Mouse (Mus musculus) forelimb bud, embryonic 11.5 days (tissue): ENCODE measurements around the gene Sult5a1.
"Not testable (repeated sequence)": the region's sequence is repeated elsewhere in the genome, so short reads cannot be mapped to it uniquely, and the experiment has no call there.

Experiments used
- DNase-seq: peaks from one replicate; pipeline ENCODE4 v3.0.0-alpha.2; 2012; ENCODE audit warnings: low read depth, low spot score

The Sult5a1 gene

GRCm38 (mm10) chr8:123157888-123158465, at the start of gene Sult5a1:
Gene Sult5a1 (minus strand): TSS chr8:123158315.
- no peak for DNase-seq

- DNase-seq: no peak
These were observed 45.5 kb upstream of the Sult5a1 start for GRCm38 (mm10) chr8:123203571-123203970.

GRCm38 (mm10) chr8:123202288-123202687, 44.2 kb upstream of the Sult5a1 start:
- DNase-seq: peak; percentile 92

- DNase-seq: no peak
These were observed 41.7 kb upstream of the Sult5a1 start for GRCm38 (mm10) chr8:123199864-123200263.

- not testable (repeated sequence) for DNase-seq
These were observed 38.9 kb upstream of the Sult5a1 start for GRCm38 (mm10) chr8:123197016-123197415.

- no peak for DNase-seq
These were observed 35.7 kb upstream of the Sult5a1 start for GRCm38 (mm10) chr8:123193771-123194170.

- no peak for DNase-seq
These were observed 33.8 kb upstream of the Sult5a1 start for GRCm38 (mm10) chr8:123191908-123192307.

- DNase-seq: peak; percentile 75
These were observed 32.6 kb upstream of the Sult5a1 start for GRCm38 (mm10) chr8:123190678-123191077.

GRCm38 (mm10) chr8:123188841-123189240, 30.7 kb upstream of the Sult5a1 start:
- no peak for DNase-seq

GRCm38 (mm10) chr8:123188006-123188405, 29.9 kb upstream of the Sult5a1 start:
- no peak for DNase-seq

GRCm38 (mm10) chr8:123185566-123186409, 27.7 kb upstream of the Sult5a1 start, which contains the start of gene Dpep1:
Gene Dpep1 (plus strand): TSS chr8:123186242.
- DNase-seq: peak; percentile 68

- no peak for DNase-seq
These were observed 23.3 kb upstream of the Sult5a1 start for GRCm38 (mm10) chr8:123181391-123181790.

- DNase-seq: no peak
These were observed 1.9 kb downstream of the Sult5a1 start for GRCm38 (mm10) chr8:123156070-123156773.

GRCm38 (mm10) chr8:123155177-123155576, 2.9 kb downstream of the Sult5a1 start:
- no peak for DNase-seq

- no peak for DNase-seq
These were observed 7.4 kb downstream of the Sult5a1 start for GRCm38 (mm10) chr8:123150737-123151171.

- DNase-seq: no peak
These were observed 11.7 kb downstream of the Sult5a1 start for GRCm38 (mm10) chr8:123146390-123146789.

GRCm38 (mm10) chr8:123145279-123145678, 12.8 kb downstream of the Sult5a1 start:
- DNase-seq: no peak

- no peak for DNase-seq
These were observed 16.2 kb downstream of the Sult5a1 start for GRCm38 (mm10) chr8:123141741-123142462.

- DNase-seq: no peak
These were observed 19.4 kb downstream of the Sult5a1 start for GRCm38 (mm10) chr8:123138741-123139140.

- peak; percentile 73 for DNase-seq
These were observed 20.5 kb downstream of the Sult5a1 start for GRCm38 (mm10) chr8:123137645-123138077.

GRCm38 (mm10) chr8:123136287-123136686, 21.8 kb downstream of the Sult5a1 start:
- DNase-seq: no peak
